Mouse (Mus musculus): Measurements from ENCODE around the gene Ndst4.

Gene Ndst4

DNA sequence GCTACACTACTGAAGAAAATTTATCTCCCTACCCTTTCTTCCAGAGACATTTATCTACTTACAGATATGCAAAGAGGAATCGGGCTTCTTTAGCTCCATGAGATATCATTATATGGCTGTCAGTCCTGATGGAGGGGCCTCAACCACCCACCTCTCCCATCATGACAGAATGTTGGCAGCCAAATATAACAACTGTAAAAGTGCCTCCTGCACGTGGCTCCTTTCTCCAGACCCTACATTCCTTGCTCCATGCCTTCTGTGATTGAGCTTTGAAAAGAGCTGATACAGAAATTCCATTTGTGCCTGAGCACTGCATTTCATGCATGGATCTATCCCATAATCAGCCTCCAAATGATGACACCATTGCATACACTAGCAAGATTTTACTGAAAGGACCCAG, 331.1 kb downstream of the Ndst4 start:
- DNase-seq, result no peak

DNA sequence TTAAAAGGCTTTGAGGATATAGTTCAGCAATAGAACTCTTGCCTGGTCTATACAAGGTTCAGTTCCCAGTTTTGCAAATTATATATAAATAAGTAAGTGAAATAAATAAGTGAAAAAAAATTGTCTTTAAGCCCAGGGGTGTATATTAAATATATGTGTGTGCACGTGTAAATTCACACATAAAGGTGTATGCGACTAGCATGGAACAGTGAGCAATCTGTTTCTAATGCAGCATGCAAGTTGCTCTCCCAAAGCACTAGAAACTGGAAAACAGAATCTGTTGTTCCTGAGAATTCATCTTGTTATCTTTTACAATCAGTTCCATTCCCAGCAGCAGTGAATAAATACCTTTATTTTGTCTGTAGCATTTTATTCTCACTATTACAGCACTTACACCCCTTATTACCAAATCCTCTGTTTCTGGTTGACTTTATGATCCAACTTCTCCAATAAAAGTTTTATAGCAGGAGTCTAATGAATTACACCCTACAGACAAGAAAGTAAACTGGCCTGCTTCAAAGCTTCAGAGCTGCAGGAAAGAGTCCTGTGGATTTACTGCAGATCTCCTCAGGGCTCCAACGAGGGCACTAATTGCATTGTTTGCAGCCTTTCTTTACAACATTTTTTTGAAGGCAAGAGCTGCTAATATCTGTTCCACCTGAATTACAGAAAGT, 340.7 kb downstream of the Ndst4 start:
- DNase-seq, result no peak

DNA sequence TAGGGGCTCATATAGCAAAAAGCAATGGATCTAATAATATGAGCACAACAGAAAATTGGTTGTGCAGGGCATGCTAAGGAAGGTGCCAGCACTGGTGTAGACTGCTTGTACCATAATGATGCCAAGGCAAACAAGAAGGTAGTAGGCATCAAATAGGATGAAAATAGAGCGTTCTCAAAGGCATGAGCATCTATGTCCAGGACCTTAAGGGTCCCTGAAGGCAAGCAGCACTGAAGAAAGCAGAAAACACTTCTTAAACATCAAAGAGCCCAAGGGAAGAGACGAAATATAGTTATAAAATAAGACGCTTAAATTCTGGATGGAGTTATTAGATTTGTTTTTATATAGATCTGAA, 341.2 kb downstream of the Ndst4 start:
- no peak for DNase-seq

DNA sequence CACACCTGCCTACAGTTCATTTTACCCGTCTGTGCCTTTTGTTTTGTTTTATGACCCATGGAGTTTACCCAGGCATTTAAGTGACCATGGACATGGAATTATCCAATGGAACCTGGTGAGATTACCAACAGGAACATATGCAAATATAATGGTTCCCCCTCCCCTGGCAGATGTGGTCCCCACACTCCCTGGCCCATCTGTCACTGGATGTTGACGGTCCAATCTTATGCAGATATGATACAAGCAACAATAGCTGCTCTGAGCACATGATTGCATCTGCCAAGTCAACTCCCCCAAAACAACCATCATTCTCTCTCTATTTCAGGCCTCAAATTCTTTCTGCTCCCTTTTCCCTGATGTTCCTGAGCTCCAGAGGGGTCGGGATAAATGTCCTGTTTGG, 342.5 kb downstream of the Ndst4 start:
- DNase-seq, result no peak

DNA sequence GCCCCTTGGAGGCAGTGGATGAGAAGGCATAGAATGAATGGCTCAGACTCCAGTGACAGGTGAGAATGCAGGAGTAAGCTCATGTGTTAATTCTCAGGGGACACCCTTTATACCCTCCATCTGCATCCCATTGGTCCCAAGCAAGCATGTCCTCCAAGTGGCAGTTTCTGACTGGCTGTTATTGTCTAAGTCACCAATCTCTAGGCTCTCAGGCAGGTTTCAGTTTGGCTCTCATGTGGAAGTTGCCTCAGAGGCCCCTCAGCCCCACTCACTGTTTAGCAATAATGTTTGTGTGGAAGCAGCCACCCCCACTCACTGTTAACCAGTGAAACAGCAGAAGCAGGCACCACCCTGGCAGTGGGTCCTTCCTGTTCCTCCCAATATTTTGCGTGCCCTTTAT, 353.0 kb downstream of the Ndst4 start:
- DNase-seq, result no peak

DNA sequence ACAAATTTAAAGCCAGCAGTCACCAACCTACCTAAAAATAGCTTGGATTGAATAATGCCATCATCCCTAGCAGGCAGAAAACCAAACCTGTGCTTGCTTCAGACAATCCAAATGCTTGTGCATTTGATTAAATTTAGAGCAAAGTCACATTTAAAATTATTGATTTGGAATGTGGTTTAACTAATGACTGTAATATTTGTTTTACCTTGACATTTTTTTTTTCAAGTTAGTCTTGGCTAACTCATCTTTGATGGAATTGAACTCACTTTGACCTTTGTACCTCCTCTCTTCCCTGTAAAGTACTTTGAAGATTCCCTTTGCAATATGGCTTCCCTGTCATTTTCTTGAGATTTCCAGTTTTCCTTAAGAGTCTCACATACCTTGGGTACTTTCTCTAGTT, 356.8 kb downstream of the Ndst4 start:
- no peak for DNase-seq
